Mouse (Mus musculus) embryonic facial prominence, embryonic 10.5 days (tissue): ENCODE results near the gene Smok2a. TPM values are rescaled to one million over a fixed set of nuclear protein-coding genes. Genes with fewer than 3 reads are reported as not detected.
"Not testable (repeated sequence)": the region's sequence is repeated elsewhere in the genome, so short reads cannot be mapped to it uniquely, and the experiment has no call there.

Experiments
- DNase-seq: peaks from one replicate; pipeline ENCODE4 v3.0.0-alpha.2; 2017; ENCODE audit warnings: low spot score
- H3K27ac ChIP-seq: fragments of 300-500 bp; sonication (generic); replicated peaks from 2 replicates; pipeline ENCODE4 v1.5.1; 2016; ENCODE audit warnings: mild to moderate bottlenecking
- H3K27me3 ChIP-seq: fragments of 300-500 bp; sonication (generic); replicated peaks from 2 replicates; pipeline ENCODE4 v1.6.1; 2016; ENCODE audit warnings: low read depth, mild to moderate bottlenecking; ENCODE audit not compliant: poor library complexity, severe bottlenecking
- H3K36me3 ChIP-seq: fragments of 300-500 bp; sonication (generic); replicated peaks from 2 replicates; pipeline ENCODE4 v1.6.1; 2016; ENCODE audit warnings: mild to moderate bottlenecking, moderate library complexity
- H3K4me1 ChIP-seq: fragments of 300-500 bp; sonication (generic); 2 replicates; pipeline ENCODE4 v1.6.1; 2016
- H3K4me3 ChIP-seq: fragments of 300-500 bp; sonication (generic); 2 replicates; pipeline ENCODE4 v1.5.1; 2016; ENCODE audit warnings: mild to moderate bottlenecking, moderate library complexity
- H3K9me3 ChIP-seq: fragments of 300-500 bp; sonication (generic); 2 replicates; pipeline ENCODE4 v1.6.1; 2016; ENCODE audit warnings: mild to moderate bottlenecking
- WGBS: fragments of 180-500 bp; shearing (Covaris S2); methylation state at CpG from one replicate; pipeline ENCODE4 v1.1.7; 2016; 5-methylcytosine and 5-hydroxymethylcytosine counted together
- polyA plus RNA-seq: library from polyadenylated mRNA; unstranded; fragments of >200 nt; fragmentation: Nextera tagmentation; extraction: Ambion mirVana; gene quantifications from 2 replicates; pipeline ENCODE4 v1.2.1, GENCODE M21; 2016

The Smok2a gene
- polyA plus RNA-seq, 1 experiment from 2014 or later: not detected

DNA sequence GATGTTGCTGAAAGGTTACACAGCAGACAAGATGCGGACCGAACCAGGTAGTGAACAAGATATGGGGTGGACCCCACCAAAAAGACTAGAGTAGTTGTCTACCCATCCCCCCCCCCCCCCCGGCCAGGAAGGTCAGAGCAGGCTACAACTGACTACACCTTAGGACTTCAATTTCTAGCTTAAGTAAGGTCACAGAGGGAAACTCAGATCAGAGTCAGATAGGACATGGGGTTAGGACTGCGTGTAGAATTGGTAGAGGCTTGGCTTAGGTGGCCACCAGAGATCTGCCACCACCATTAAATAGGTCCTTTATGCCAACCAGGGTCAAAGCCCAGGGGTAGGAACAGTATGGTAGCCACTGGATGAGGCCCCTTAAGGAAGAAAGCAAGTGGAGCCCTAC lies 18.5 kb downstream of the Smok2a start:
- not testable (repeated sequence) for H3K27ac ChIP-seq, H3K27me3 ChIP-seq, DNase-seq, H3K36me3 ChIP-seq, H3K4me3 ChIP-seq, H3K4me1 ChIP-seq
- peaks cover 62% of the 10 kb centered on the region for H3K9me3 ChIP-seq
- WGBS: 84% methylated on average over 4 of the region's 4 CpGs

DNA sequence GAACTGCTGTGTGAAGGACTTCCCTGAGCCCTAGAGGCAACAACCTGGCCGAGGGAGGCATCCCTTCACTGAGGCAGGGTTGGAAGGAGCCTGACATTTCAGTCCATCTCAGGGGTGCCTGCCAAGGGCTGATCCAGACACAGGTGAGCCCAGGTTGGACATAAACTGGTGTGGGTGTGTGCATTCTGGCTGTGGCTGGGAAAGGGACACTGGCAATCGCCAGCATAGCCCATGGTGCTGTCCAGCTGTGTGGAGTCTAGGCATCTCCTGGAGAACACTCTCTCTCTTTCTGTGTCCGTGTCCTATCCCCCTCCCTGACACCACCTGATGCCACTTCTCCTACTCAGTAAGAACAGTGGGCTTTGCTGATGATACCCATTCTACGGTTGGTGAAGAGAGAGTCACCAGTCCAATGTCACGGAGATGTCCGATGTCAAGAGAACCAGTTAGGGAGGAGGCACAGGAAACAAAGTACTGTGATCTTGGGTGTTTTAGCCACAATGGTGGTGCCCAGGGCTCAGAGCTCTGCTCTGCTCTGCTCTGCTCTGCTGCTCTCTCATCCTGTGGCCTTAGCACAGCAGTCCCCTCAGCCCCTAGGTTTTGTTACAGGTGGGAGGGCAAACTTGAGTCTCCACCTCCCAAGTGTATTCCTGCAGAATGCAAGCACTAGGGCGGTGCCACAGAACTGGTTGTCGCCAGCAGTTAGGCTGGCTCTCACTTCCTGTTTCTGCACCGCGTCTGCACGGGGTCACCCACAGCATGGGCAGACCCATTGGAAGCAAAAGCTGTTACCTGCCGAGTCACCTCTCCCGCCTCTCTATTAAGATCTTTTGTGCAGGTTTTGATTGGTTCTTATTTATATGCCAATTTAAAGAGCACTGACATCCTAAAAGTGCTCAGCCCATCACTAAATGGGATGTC lies 20.1 kb downstream of the Smok2a start:
- not testable (repeated sequence) for H3K27ac ChIP-seq, H3K4me1 ChIP-seq, H3K36me3 ChIP-seq, DNase-seq, H3K4me3 ChIP-seq, H3K27me3 ChIP-seq
- WGBS: 88% methylated on average over 7 of the region's 13 CpGs
- H3K9me3 ChIP-seq: peaks cover 47% of the 10 kb centered on the region

DNA sequence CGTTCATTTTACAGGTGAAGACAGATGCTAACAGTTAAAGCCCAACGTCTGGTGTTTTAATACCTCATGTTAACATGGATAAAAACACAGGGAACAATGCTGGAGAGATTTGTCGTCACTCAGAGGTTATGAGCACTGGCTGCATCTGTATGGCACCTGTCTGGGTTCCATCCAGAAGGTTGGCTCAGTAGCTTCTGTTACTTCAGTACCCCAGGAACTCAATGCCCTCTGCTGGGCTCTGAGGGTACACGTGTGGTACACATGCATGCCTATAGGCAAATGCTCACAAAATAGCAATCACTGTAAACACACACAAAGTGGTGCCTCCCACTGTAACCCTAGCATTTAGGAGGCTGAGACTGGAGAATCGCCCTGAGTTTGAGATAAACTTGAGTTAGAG lies 33.8 kb downstream of the Smok2a start:
- WGBS: 70% methylated on average over 1 of the region's 5 CpGs

More for the DNA sequence above, 33.8 kb downstream of the Smok2a start:
- not testable (repeated sequence) for H3K4me3 ChIP-seq, H3K27ac ChIP-seq, H3K36me3 ChIP-seq, DNase-seq, H3K27me3 ChIP-seq, H3K4me1 ChIP-seq
- peaks cover 16% of the 10 kb centered on the region for H3K9me3 ChIP-seq

Other genes starting within 250 kb of the Smok2a start
- 148 and 153 TPM in 2 replicates for gene Wtap, start 227.0 kb upstream of the Smok2a start, polyA plus RNA-seq
- gene Sod2, start 214.3 kb upstream of the Smok2a start, polyA plus RNA-seq: 95.4 and 101 TPM in 2 replicates
- not detected in 2 replicates for gene Gpr31b, start 168.9 kb upstream of the Smok2a start, polyA plus RNA-seq
- not detected in 2 replicates for gene Tcp10b, start 160.1 kb upstream of the Smok2a start, polyA plus RNA-seq
- gene Unc93a, start 89.4 kb upstream of the Smok2a start, polyA plus RNA-seq: not detected in 2 replicates
- gene Smok2b, start 9.1 kb downstream of the Smok2a start, polyA plus RNA-seq: not detected in 2 replicates
- not detected in 2 replicates for gene Tcp10c, start 133.4 kb downstream of the Smok2a start, polyA plus RNA-seq